Mouse (Mus musculus) testis, adult 2 months (tissue): ENCODE measurements around the gene Ttn.

Experiments used
- CTCF ChIP-seq: fragments of 200-500 bp; IDR thresholded peaks from 2 replicates; pipeline ENCODE4 v1.5.1; 2012; ENCODE audit warnings: low read depth, mild to moderate bottlenecking, inconsistent platforms, low read length, moderate library complexity; ENCODE audit not compliant: control insufficient read depth, insufficient read depth, insufficient replicate concordance
- POLR2A ChIP-seq: fragments of 200-500 bp; IDR thresholded peaks from 2 replicates; pipeline ENCODE4 v1.6.1; 2012; ENCODE audit warnings: low read depth, mild to moderate bottlenecking, inconsistent platforms, low read length, moderate library complexity; ENCODE audit not compliant: control insufficient read depth

GRCm38 (mm10) chr2:76749341-76750110, 232.8 kb downstream of the Ttn start:
- no peak for TF ChIP-seq CTCF
- TF ChIP-seq POLR2A = no peak
